Mouse (Mus musculus): Measurements from ENCODE around the gene Gadd45g.

The Gadd45g gene

DNA sequence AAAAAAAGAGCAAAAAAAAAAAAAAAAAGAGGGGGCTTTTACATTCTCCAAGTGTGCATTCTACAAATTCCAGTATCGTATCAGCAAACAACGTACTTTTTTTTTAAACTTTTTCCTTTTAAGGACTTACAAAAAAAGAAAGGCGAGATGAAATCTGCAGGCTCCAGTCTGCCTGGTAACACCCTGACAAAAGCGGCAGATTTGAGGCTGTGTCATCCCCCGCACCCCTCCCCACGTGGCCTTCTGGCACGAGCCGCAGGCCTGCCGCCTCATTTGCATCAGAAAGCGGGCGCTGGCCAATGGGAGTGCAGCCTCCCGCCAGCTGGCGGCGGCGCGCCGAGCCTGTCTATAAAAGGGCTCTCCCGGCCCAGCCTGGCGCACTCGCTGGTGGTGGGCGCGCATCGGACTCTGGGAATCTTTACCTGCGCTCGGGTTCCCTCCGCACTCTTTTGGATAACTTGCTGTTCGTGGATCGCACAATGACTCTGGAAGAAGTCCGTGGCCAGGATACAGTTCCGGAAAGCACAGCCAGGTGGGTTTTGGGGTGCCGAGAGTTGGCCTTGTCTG, at the start of gene Gadd45g:
Gene Gadd45g (plus strand): TSS at position 378 of the 567 bp plus-strand sequence.
- DNase-seq (ENCODE audit: low read depth, low spot score) = peak; percentile 98

GRCm38 (mm10) chr13:51797899-51798746, 48.4 kb upstream of the Gadd45g start:
- no peak for DNase-seq (ENCODE audit: low read depth, low spot score)

DNA sequence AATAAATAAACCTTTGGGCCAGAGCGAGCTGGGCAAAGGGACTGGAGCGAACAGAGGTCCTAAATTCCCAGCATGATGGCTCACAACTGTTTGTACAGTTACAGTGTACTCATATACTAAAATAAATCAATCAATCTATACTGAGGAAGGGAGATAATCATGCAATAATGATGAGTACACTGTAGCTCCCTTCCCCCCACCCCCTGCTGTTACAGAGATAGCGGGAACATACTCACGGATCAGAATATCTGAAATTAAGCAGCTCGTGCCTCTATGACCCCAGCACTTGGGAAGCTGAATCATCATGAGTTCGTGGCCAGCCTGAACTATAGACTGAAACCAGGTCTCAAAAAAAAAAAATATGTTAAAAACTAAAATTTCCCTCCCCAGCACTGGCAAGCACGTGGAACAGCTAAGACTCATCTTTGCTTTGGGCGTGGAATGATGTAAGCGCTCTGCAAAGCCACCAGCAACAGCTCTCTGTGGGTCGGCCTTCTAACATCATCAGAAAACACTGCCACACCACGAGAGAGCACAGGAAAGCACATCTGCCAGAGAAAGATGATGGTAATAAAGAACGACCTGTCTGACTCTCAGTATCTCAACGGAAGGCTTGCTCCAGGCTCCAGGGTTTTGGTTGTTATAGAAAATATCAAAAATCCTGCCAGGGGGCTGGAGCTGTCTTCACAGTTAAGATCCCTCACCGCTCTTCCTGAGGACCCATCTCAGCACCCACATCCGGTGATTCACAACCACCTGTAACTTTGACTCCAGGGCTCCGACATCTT, 46.5 kb upstream of the Gadd45g start:
- DNase-seq (ENCODE audit: low read depth, low spot score) = no peak

GRCm38 (mm10) chr13:51800921-51801320, 45.6 kb upstream of the Gadd45g start:
- no peak for DNase-seq (ENCODE audit: low read depth, low spot score)

DNA sequence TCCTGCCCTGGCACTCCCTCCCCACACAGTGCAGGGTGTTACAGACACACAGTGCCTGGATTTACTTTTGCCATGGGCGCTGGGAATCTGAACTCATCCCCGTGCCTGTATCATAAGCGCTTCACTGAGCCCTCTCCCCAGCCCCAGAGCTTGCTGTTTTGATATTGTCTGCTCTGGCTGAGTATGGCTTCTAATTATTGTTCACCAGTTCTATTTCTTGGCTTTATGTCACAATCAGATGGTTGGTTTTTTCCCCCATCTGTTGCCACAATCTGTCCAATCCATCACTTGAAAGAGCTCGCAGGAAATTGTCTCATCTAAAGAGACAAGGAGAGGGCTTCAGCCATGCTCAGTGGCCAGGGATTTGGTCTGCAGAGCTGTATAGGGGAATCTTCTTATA, 40.8 kb upstream of the Gadd45g start:
- DNase-seq (ENCODE audit: low read depth, low spot score) = no peak

GRCm38 (mm10) chr13:51806220-51806619, 40.3 kb upstream of the Gadd45g start:
- DNase-seq (ENCODE audit: low read depth, low spot score) = no peak

DNA sequence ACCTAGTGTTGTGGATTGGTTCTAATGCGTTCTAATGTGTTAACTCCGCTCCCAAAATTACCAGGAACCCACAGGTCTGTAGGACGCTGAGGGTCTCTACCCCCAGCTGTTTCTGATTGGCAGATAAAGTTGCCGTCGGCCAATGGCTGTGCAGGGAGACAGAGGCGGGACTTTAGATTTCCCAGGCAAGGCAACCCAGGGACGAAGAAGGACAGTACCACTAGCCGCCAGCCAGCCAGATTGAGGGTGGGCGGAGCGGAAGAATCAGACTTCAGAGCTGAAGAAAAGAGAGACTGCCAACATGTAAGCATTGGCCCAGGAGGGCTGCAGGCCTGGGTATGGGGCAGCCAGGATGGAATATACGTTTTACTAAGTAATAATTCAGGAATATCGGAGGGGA, 38.3 kb upstream of the Gadd45g start:
- no peak for DNase-seq (ENCODE audit: low read depth, low spot score)

DNA sequence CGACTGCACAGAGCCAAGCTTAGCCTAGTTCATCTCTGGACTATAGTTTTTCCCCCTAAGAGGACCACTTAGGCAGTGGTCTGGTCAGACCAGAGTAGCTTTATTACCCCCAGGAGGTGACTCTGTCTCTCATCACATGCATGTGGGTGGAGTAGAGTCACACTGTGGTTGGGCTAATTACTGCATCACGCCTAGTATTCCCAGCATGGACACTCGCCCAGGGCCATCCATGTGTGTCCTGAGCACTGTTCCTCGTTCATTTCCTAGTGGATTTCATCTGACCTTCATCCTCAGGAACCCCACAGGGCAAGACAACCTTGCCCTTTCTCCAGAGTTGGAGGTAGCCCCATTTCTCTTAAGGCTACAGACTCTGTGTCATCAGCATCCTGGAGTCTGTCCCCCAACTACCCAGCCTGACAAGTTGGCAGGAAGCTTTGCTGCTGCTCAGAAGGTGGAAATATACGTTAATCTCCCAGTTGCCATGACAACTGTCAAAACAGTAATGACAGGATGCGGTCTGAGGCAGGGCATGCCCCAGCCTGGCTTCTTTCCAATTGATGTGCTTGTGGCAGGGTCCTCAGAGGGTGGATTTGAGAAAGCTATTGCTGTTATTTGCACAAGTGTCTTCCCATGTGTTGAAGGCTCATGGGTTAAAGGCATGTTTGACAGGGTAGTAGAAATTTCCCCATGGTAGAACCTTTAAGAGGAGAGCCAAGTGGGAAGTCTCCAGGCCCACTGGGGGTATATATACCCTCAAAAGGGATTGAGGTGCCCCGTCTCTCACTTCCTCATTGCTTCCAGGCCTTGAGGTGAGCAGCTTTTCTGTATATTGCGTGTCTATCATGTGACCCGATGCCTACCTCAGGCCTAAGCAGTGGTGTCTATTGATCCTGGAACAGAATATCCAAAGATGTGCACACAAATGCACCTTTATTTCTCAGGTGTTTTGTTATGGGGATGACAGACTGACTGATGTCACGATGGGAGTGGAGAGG, 32.6 kb upstream of the Gadd45g start:
- DNase-seq (ENCODE audit: low read depth, low spot score) = peak; percentile 19

GRCm38 (mm10) chr13:51814646-51815045, 31.8 kb upstream of the Gadd45g start:
- DNase-seq (ENCODE audit: low read depth, low spot score) = no peak

DNA sequence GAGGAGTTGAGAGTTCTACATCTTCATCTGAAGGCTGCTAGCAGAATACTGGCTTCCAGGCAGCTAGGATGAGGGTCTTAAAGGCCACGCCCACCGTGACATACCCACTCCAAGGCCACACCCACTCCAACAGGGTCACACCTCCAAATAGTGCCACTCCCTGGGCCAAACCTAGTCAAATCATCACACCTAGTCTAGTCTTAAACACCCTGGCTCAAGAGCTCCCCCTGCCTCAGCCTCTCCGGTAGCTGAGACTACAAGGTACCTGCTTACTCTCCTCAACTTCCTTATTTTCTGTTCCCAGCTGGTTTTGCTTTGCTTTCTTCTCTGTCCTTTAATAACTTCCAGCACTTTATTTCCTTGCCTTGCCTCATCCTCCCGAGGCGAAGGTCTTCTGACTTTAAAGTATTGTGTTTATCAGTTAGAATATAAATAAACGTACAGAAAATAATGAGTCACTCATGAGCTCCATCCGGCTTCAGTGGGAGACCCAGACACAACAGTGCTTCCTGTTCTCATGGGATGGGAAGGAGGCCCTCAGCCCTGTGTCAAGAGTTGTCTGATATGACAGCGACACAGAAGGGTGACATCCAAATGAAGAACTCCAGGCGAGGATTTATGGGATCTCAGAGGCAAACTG, 30.5 kb upstream of the Gadd45g start:
- no peak for DNase-seq (ENCODE audit: low read depth, low spot score)

- no peak for DNase-seq (ENCODE audit: low read depth, low spot score)
Measured at GRCm38 (mm10) chr13:51816559-51817041, 29.9 kb upstream of the Gadd45g start.

DNA sequence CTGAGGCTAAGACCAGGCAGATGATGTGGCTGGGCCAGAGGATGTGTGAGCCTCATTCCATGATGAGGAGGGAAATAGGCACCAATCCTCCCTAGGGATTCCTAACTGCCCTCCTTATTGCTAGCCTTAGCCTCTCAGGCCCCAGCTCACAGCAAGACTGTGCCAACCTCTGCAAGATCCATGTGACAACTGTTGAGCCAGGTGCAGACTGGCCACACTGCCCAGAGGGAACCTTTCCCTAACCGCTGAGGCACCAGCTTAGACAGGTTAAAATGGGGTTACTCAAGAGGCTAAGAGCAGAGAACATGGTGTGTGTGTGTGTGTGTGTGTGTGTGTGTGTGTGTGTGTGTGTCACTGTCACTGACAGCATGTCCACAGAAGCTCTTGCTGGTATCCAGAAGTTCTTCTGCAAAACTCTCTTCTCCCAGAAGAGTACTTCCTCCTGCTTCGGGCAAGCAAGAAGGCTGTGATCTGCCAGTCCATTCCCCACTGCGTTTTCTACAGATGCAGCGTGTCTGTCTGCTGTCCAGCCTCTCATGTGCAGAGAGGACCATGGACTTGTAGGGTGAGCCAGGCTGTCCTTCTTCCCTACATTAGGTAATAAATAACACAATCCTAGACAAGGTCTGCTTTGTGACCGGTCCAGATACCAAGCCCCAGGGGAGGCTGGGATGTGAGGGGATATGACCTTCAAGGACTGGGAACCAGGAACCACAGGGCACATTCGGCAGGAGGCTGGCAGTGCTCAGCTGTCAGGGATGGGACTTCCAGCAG, 28.1 kb upstream of the Gadd45g start:
- no peak for DNase-seq (ENCODE audit: low read depth, low spot score)

DNA sequence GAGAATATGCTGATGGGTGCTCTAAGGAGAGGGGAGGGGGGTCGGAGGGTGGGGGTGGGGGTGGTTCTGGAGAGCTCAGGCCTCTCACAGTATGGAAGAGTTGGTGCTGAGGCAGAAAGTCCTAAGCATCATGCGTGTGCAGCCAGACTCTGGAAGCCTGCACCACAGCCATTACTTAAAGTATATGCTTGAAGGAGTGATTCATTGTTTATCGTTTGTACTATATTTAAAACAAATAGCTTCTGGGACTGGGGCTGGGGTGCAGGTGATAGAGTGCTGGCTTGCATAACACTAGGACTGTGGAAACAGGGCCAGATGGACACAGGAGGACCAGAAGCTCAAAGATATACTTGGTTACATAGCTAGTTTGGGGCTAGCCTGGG, 27.5 kb upstream of the Gadd45g start:
- no peak for DNase-seq (ENCODE audit: low read depth, low spot score)

DNA sequence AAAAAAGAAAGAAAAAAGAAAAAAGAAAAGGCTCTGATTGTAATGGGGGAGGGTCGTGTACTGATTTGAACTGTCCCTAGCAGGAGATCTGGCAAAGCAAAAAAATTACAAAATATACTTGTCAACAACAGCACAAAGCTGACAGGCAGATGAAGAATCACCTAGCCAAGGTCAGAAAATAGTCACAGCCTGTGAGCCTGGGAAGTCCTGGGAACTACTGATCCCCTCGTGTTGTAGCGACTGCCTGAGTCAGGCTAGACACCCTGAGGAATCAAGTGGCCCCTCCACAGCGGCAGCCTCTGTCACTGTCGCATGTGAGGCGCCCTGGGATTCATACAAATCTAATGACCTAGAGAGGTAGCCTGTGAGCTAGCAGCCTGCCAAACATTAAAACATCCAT, 27.1 kb upstream of the Gadd45g start:
- no peak for DNase-seq (ENCODE audit: low read depth, low spot score)

DNA sequence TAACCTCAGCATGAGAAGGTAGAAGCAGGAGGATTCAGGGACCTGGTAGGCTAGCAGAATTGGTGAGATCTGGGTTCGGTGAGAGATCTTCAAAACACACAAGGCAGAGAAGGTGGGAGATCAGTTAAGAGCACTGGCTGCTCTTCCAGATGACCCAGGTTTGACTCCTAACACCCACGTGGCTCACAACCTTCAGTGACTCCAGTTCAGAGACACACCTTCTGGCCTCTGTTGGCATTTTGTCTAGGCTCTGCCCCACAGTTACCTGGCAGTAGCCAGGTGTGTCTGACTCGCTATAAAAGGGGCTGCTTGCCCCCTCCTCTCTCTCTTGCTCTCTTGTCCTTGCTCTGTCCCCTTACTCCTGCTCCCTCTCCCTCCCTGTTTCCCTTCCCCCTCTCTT, 24.5 kb upstream of the Gadd45g start:
- DNase-seq (ENCODE audit: low read depth, low spot score) = no peak

- no peak for DNase-seq (ENCODE audit: low read depth, low spot score)
Measured at GRCm38 (mm10) chr13:51823822-51824495, 22.5 kb upstream of the Gadd45g start.

GRCm38 (mm10) chr13:51830744-51831450, 15.6 kb upstream of the Gadd45g start:
- DNase-seq (ENCODE audit: low read depth, low spot score) = no peak

GRCm38 (mm10) chr13:51832491-51832890, 14.0 kb upstream of the Gadd45g start:
- no peak for DNase-seq (ENCODE audit: low read depth, low spot score)

GRCm38 (mm10) chr13:51833611-51834010, 12.9 kb upstream of the Gadd45g start:
- DNase-seq (ENCODE audit: low read depth, low spot score) = no peak

Measured in skeletal muscle tissue, adult 2 months (tissue).